7 mouse cellular contexts compared by ENCODE assay signal in genomic region chr5:43868253-43868652, GRCm38 (mm10). TPM values are rescaled to one million over a fixed set of nuclear protein-coding genes. Genes with fewer than 3 reads are reported as not detected.
DNase-seq lines count a peak whose midpoint lies in the region; ATAC-seq lines count a peak whose summit lies in the region.

Gene Cd38, plus strand, starts transcription at chr5:43868553.

- no peak within 1 kb of the TSS for H3K27ac ChIP-seq in forebrain, embryonic 12.5 days
- peak within 1 kb of the TSS; percentile 73 for H3K27ac ChIP-seq in limb, embryonic 12.5 days
- peak within 1 kb of the TSS; percentile 64 for H3K27ac ChIP-seq in stomach, embryonic 16.5 days (ENCODE audit: low read length)

- peaks cover 2% of the 10 kb centered on the region for H3K36me3 ChIP-seq in megakaryocyte, embryonic 14.5 days (replicated peaks; ENCODE audit: low read length)
- H3K36me3 ChIP-seq in forebrain, embryonic 12.5 days (replicated peaks) = no peaks in the 10 kb centered on the region
- H3K36me3 ChIP-seq in limb, embryonic 12.5 days = no peaks in the 10 kb centered on the region
- no peaks in the 10 kb centered on the region for H3K36me3 ChIP-seq in stomach, embryonic 16.5 days (ENCODE audit: control insufficient read depth, insufficient read depth, low read length)

- peak within 1 kb of the TSS; percentile 27; the same call in 1 of the 2 replicates for H3K9ac ChIP-seq in forebrain, embryonic 12.5 days
- H3K9ac ChIP-seq in limb, embryonic 12.5 days (replicated peaks) = peak within 1 kb of the TSS; percentile 57
- peak within 1 kb of the TSS; percentile 59 for H3K9ac ChIP-seq in stomach, embryonic 16.5 days (ENCODE audit: low read length)

- peaks cover 87% of the 10 kb centered on the region for H3K4me1 ChIP-seq in megakaryocyte, embryonic 14.5 days
- peaks cover 9% of the 10 kb centered on the region for H3K4me1 ChIP-seq in forebrain, embryonic 12.5 days
- no peaks in the 10 kb centered on the region; the same call in 1 of the 2 replicates for H3K4me1 ChIP-seq in limb, embryonic 12.5 days (replicated peaks)
- peaks cover 5% of the 10 kb centered on the region; the same call in 1 of the 2 replicates for H3K4me1 ChIP-seq in stomach, embryonic 16.5 days (ENCODE audit: control insufficient read depth, insufficient read depth, low read length)

- no peak for DNase-seq in embryo, embryonic 10 days (ENCODE audit: low spot score)
- DNase-seq in gastrocnemius, postnatal 4 days (ENCODE audit: low spot score in 2 of 2) = no peak

- H3K4me2 ChIP-seq in forebrain, embryonic 12.5 days = peak within 1 kb of the TSS; percentile 63
- peak within 1 kb of the TSS; percentile 74 for H3K4me2 ChIP-seq in limb, embryonic 12.5 days
- H3K4me2 ChIP-seq in stomach, embryonic 16.5 days (ENCODE audit: low read depth, low read length) = peak within 1 kb of the TSS; percentile 64

- no peaks in the 10 kb centered on the region for H3K9me3 ChIP-seq in megakaryocyte, embryonic 14.5 days
- no peaks in the 10 kb centered on the region for H3K9me3 ChIP-seq in forebrain, embryonic 12.5 days
- H3K9me3 ChIP-seq in limb, embryonic 12.5 days = no peaks in the 10 kb centered on the region
- no peaks in the 10 kb centered on the region for H3K9me3 ChIP-seq in stomach, embryonic 16.5 days (replicated peaks; ENCODE audit: control insufficient read depth, low read length)

- H3K4me3 ChIP-seq in megakaryocyte, embryonic 14.5 days (replicated peaks) = peak within 1 kb of the TSS; percentile 93
- peak within 1 kb of the TSS; percentile 32 for H3K4me3 ChIP-seq in forebrain, embryonic 12.5 days (replicated peaks)
- H3K4me3 ChIP-seq in limb, embryonic 12.5 days (replicated peaks) = peak within 1 kb of the TSS; percentile 46
- peak within 1 kb of the TSS; percentile 40 for H3K4me3 ChIP-seq in stomach, embryonic 16.5 days (replicated peaks; ENCODE audit: low read length)

- no peaks in the 10 kb centered on the region for H3K27me3 ChIP-seq in megakaryocyte, embryonic 14.5 days (replicated peaks)
- H3K27me3 ChIP-seq in forebrain, embryonic 12.5 days = no peaks in the 10 kb centered on the region; the same call in 1 of the 2 replicates
- no peaks in the 10 kb centered on the region for H3K27me3 ChIP-seq in limb, embryonic 12.5 days
- no peaks in the 10 kb centered on the region for H3K27me3 ChIP-seq in stomach, embryonic 16.5 days (ENCODE audit: control insufficient read depth, insufficient read depth, low read length)

- no peak for ATAC-seq in megakaryocyte, adult 5-6 weeks (ENCODE audit: poor library complexity, severe bottlenecking)
- ATAC-seq in forebrain, embryonic 12.5 days (ENCODE audit: low FRiP score) = no peak
- no peak for ATAC-seq in limb, embryonic 12.5 days (ENCODE audit: insufficient number of reproducible peaks, insufficient read depth, low FRiP score, low TSS enrichment, low read depth)
- ATAC-seq in stomach, embryonic 16.5 days (ENCODE audit: insufficient read depth, low FRiP score) = no peak

RNA-seq across cellular contexts. Expression of gene Cd38, which starts in this region (rescaled TPM):
- polyA plus RNA-seq in megakaryocyte, embryonic 14.5 days (2012; ENCODE audit: insufficient read depth, low replicate concordance) = 1.3 TPM in 1 of 2 replicates, not detected in the other
- total RNA-seq in megakaryocyte, adult 5-6 weeks (2015) = 0.83 and 1.6 TPM in 2 replicates
- total RNA-seq in megakaryocyte, adult 5-6 weeks (2017) = 0.45 and 0.48 TPM in 2 replicates
- 3.5 and 3.7 TPM in 2 replicates for polyA plus RNA-seq in forebrain, embryonic 12.5 days (2016; fragmentation: Nextera tagmentation; extraction: Ambion mirVana)
- 9.9 and 11.5 TPM in 2 replicates for polyA plus RNA-seq in limb, embryonic 12.5 days (2016; fragmentation: Nextera tagmentation; extraction: Ambion mirVana)
- 14.2 and 14.3 TPM in 2 replicates for polyA plus RNA-seq in stomach, embryonic 16.5 days (2015; fragmentation: Nextera tagmentation; extraction: Ambion mirVana)
- total RNA-seq in gastrocnemius, postnatal 4 days (2021) = 1 to 10 TPM; 4.9 to 5.7 TPM

Comparison
In these comparisons a context has a peak if more than half of its experiments do, and no peak if none do; other contexts are left out.
1. H3K4me3 ChIP-seq: peak in every context shown above with its lines; median percentile 93 in megakaryocyte, embryonic 14.5 days; 46 in limb, embryonic 12.5 days; 40 in stomach, embryonic 16.5 days; 32 in forebrain, embryonic 12.5 days.